Mouse (Mus musculus): Measurements from ENCODE around the gene C1rb. TPM values are rescaled to one million over a fixed set of nuclear protein-coding genes. Genes with fewer than 3 reads are reported as not detected.

C1rb gene
- polyA plus RNA-seq (2014; fragmentation: Illumina TruSeq; extraction: RNeasy Lipid Tissue Mini Kit (QIAGEN cat#74804); ENCODE audit: low read depth, low replicate concordance), result not detected

GRCm38 (mm10) chr6:124570026-124570425 lies at the start of gene C1rb:
Gene C1rb (plus strand): TSS chr6:124570294.

GRCm38 (mm10) chr6:124542284-124542683 lies 27.8 kb upstream of the C1rb start, which contains the start of gene C1s1:
Gene C1s1 (minus strand): TSS chr6:124542359.

Other genes with a start within 250 kb of the C1rb start
- gene Pex5, start 155.2 kb upstream of the C1rb start, polyA plus RNA-seq (2014; fragmentation: Illumina TruSeq; extraction: RNeasy Lipid Tissue Mini Kit (QIAGEN cat#74804); ENCODE audit: low read depth, low replicate concordance), result 20.9 TPM
- gene Clstn3, start 105.5 kb upstream of the C1rb start, polyA plus RNA-seq (2014; fragmentation: Illumina TruSeq; extraction: RNeasy Lipid Tissue Mini Kit (QIAGEN cat#74804); ENCODE audit: low read depth, low replicate concordance), result 0.13 TPM
- gene C1rl, start 77.2 kb upstream of the C1rb start, polyA plus RNA-seq (2014; fragmentation: Illumina TruSeq; extraction: RNeasy Lipid Tissue Mini Kit (QIAGEN cat#74804); ENCODE audit: low read depth, low replicate concordance), result 26.1 TPM
- 93.0 TPM for gene C1ra, start 57.9 kb upstream of the C1rb start, polyA plus RNA-seq (2014; fragmentation: Illumina TruSeq; extraction: RNeasy Lipid Tissue Mini Kit (QIAGEN cat#74804); ENCODE audit: low read depth, low replicate concordance)
- gene C1s1, start 27.9 kb upstream of the C1rb start, polyA plus RNA-seq (2014; fragmentation: Illumina TruSeq; extraction: RNeasy Lipid Tissue Mini Kit (QIAGEN cat#74804); ENCODE audit: low read depth, low replicate concordance), result 437 TPM
- gene C1s2, start 65.8 kb downstream of the C1rb start, polyA plus RNA-seq (2014; fragmentation: Illumina TruSeq; extraction: RNeasy Lipid Tissue Mini Kit (QIAGEN cat#74804); ENCODE audit: low read depth, low replicate concordance), result not detected
- 44.0 TPM for gene Lpcat3, start 92.7 kb downstream of the C1rb start, polyA plus RNA-seq (2014; fragmentation: Illumina TruSeq; extraction: RNeasy Lipid Tissue Mini Kit (QIAGEN cat#74804); ENCODE audit: low read depth, low replicate concordance)
- 22.3 TPM for gene Emg1, start 141.9 kb downstream of the C1rb start, polyA plus RNA-seq (2014; fragmentation: Illumina TruSeq; extraction: RNeasy Lipid Tissue Mini Kit (QIAGEN cat#74804); ENCODE audit: low read depth, low replicate concordance)
- gene Phb2, start 142.0 kb downstream of the C1rb start, polyA plus RNA-seq (2014; fragmentation: Illumina TruSeq; extraction: RNeasy Lipid Tissue Mini Kit (QIAGEN cat#74804); ENCODE audit: low read depth, low replicate concordance), result 46.9 TPM
- gene Ptpn6, start 168.4 kb downstream of the C1rb start, polyA plus RNA-seq (2014; fragmentation: Illumina TruSeq; extraction: RNeasy Lipid Tissue Mini Kit (QIAGEN cat#74804); ENCODE audit: low read depth, low replicate concordance), result 3.8 TPM
- 7.5 TPM for gene Grcc10, start 171.1 kb downstream of the C1rb start, polyA plus RNA-seq (2014; fragmentation: Illumina TruSeq; extraction: RNeasy Lipid Tissue Mini Kit (QIAGEN cat#74804); ENCODE audit: low read depth, low replicate concordance)
- not detected for gene Gm45234, start 185.7 kb downstream of the C1rb start, polyA plus RNA-seq (2014; fragmentation: Illumina TruSeq; extraction: RNeasy Lipid Tissue Mini Kit (QIAGEN cat#74804); ENCODE audit: low read depth, low replicate concordance)
- gene Atn1, start 186.2 kb downstream of the C1rb start, polyA plus RNA-seq (2014; fragmentation: Illumina TruSeq; extraction: RNeasy Lipid Tissue Mini Kit (QIAGEN cat#74804); ENCODE audit: low read depth, low replicate concordance), result 0.56 TPM
- not detected for gene Eno2, start 199.4 kb downstream of the C1rb start, polyA plus RNA-seq (2014; fragmentation: Illumina TruSeq; extraction: RNeasy Lipid Tissue Mini Kit (QIAGEN cat#74804); ENCODE audit: low read depth, low replicate concordance)
- not detected for gene Lrrc23, start 209.4 kb downstream of the C1rb start, polyA plus RNA-seq (2014; fragmentation: Illumina TruSeq; extraction: RNeasy Lipid Tissue Mini Kit (QIAGEN cat#74804); ENCODE audit: low read depth, low replicate concordance)
- gene Spsb2, start 238.4 kb downstream of the C1rb start, polyA plus RNA-seq (2014; fragmentation: Illumina TruSeq; extraction: RNeasy Lipid Tissue Mini Kit (QIAGEN cat#74804); ENCODE audit: low read depth, low replicate concordance), result not detected
- gene Tpi1, start 244.0 kb downstream of the C1rb start, polyA plus RNA-seq (2014; fragmentation: Illumina TruSeq; extraction: RNeasy Lipid Tissue Mini Kit (QIAGEN cat#74804); ENCODE audit: low read depth, low replicate concordance), result 50.1 TPM